Mouse (Mus musculus): ENCODE measurements around the gene Cacna1e.

Gene Cacna1e

DNA sequence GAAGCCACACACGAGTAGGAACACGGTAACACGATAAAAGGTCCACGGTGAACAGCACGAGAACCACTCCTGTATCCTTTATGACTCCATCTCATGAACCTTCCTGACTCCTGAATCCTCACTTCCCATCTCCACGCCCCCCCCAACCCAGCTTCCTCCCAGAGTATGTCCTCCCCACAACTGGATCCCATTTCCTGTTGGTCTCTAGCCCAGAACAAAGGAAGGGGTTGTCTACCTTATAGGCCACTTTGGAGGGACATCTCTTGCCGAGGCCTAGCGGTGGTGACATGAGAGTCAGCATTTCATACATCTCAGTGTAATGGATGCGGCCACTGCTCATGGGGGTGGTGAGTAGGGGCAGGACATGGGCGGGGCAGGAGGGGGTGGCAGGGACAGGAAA lies 468.5 kb downstream of the Cacna1e start:
- no peak for DNase-seq (ENCODE audit: low spot score in 2 of 2)

DNA sequence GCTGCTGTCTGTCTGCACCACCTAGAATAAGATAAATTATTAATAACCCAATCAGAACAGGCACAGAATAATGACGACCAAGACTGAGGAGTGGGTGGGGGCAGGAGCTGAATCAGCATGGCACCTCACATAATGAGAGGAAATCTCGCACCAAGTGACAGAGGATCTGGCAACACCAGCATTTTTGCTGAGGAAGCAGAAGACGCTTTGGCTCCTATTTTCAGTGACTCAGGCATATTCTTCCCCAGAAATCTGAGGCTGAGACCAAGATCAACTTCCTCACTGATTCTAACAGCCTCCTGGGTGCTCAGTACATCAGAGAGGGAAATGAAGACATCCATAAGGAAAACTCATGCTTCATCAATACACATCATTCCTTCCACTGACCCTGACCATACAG lies 471.2 kb downstream of the Cacna1e start:
- no peak for DNase-seq (ENCODE audit: low spot score in 2 of 2)

DNA sequence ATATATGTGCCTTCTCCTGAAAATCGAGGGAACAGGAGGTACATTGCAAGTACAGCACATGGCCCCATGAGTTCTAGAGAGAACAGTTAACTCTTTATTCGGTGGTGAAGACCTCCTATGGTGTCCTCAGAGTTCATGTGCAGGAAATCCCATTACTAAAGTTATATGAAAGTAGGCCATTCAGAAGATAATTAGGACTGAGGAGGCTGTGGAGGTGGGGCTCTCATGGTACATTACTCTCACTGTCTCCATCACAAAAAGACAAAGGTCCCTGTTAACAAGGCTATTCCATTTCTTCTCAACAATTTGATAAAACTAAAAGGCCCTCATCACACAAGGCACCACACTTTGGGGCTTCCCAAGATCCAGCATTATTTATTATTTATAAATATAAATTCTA lies 475.2 kb downstream of the Cacna1e start:
- no peak for DNase-seq (ENCODE audit: low spot score in 2 of 2)

DNA sequence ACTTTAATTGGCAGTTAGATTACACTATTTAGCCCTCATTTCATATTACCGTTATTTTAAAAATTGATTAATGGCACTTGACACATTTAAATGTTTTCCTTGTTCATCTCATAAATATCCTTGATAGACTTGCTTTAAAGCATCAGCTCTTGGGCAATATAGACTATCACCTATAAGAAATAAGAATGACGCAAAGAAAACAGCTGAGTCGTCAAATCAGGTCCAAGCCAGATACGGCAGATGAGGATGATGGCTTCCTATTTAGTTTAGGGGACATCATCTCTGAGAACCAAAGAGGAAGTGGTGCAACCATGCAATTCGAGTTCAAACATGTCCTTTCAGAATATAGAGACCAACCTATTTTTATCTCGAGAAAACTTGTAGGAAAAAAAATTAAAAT lies 492.3 kb downstream of the Cacna1e start:
- DNase-seq (ENCODE audit: low spot score in 2 of 2) = no peak
